Mouse (Mus musculus) liver, postnatal 0 days (tissue): ENCODE measurements around the gene Hamp2. TPM values are rescaled to one million over a fixed set of nuclear protein-coding genes. Genes with fewer than 3 reads are reported as not detected.
"Not testable (repeated sequence)": the region's sequence is repeated elsewhere in the genome, so short reads cannot be mapped to it uniquely, and the experiment has no call there.

Experiments used
- ATAC-seq: fragments of 200-750 bp; cut with Nextera tagmentation; 2 replicates; pipeline ENCODE4 v1.8.0; 2017; ENCODE audit warnings: mild to moderate bottlenecking, moderate library complexity
- DNase-seq: peaks from one replicate; pipeline ENCODE4 v3.0.0-alpha.2; 2016
- H3K27ac ChIP-seq: fragments of 300-500 bp; sonication (generic); 2 replicates; pipeline ENCODE4 v1.5.1; 2014; ENCODE audit warnings: antibody characterized with exemption, moderate library complexity, mild to moderate bottlenecking, low read depth
- H3K27me3 ChIP-seq: fragments of 300-500 bp; sonication (generic); 2 replicates; pipeline ENCODE4 v1.6.1; 2014; ENCODE audit warnings: low read length, control low read depth, mixed read lengths; ENCODE audit not compliant: insufficient read depth
- H3K36me3 ChIP-seq: fragments of 300-500 bp; sonication (generic); replicated peaks from 2 replicates; pipeline ENCODE4 v1.6.1; 2014; ENCODE audit warnings: mild to moderate bottlenecking, control low read depth, low read length, moderate library complexity, mixed read lengths; ENCODE audit not compliant: insufficient read depth
- H3K4me1 ChIP-seq: fragments of 300-500 bp; sonication (generic); 2 replicates; pipeline ENCODE4 v1.6.1; 2014; ENCODE audit warnings: antibody characterized with exemption, mild to moderate bottlenecking, control low read depth; ENCODE audit not compliant: insufficient read depth
- H3K4me2 ChIP-seq: fragments of 300-500 bp; sonication (generic); 2 replicates; pipeline ENCODE4 v1.6.1; 2014; ENCODE audit warnings: low read depth, mild to moderate bottlenecking, low read length, moderate library complexity, mixed read lengths
- H3K4me3 ChIP-seq: fragments of 300-500 bp; sonication (generic); 2 replicates; pipeline ENCODE4 v1.5.1; 2014; ENCODE audit warnings: low read depth, low read length
- H3K9ac ChIP-seq: fragments of 300-500 bp; sonication (generic); replicated peaks from 2 replicates; pipeline ENCODE4 v1.6.1; 2014; ENCODE audit warnings: mild to moderate bottlenecking, moderate library complexity
- H3K9me3 ChIP-seq: fragments of 300-500 bp; sonication (generic); 2 replicates; pipeline ENCODE4 v1.6.1; 2016; ENCODE audit warnings: mild to moderate bottlenecking, control low read depth, low read length, mixed read lengths
- CTCF ChIP-seq: sonication (generic); IDR thresholded peaks from 2 replicates; pipeline ENCODE4 v1.5.1; 2016; ENCODE audit warnings: antibody characterized with exemption, low read depth
- EP300 ChIP-seq: IDR thresholded peaks from 2 replicates; pipeline ENCODE4 v1.6.1; 2016; ENCODE audit warnings: antibody characterized with exemption, low read depth, mild to moderate bottlenecking
- WGBS: fragments of 180-500 bp; shearing (Covaris S2); extraction: QIAGEN DNeasy Blood & Tissue Kit; methylation state at CpG from one replicate; pipeline ENCODE4 v1.1.7; 2014; ENCODE audit not compliant: insufficient replicate concordance; 5-methylcytosine and 5-hydroxymethylcytosine counted together
- polyA plus RNA-seq: library from polyadenylated mRNA; unstranded; fragments of >200 nt; fragmentation: Nextera tagmentation; extraction: Ambion mirVana; gene quantifications from 2 replicates; pipeline ENCODE4 v1.2.1, GENCODE M21; 2015

The Hamp2 gene
- 0.49 TPM in 1 of 2 replicates, not detected in the other for polyA plus RNA-seq

DNA sequence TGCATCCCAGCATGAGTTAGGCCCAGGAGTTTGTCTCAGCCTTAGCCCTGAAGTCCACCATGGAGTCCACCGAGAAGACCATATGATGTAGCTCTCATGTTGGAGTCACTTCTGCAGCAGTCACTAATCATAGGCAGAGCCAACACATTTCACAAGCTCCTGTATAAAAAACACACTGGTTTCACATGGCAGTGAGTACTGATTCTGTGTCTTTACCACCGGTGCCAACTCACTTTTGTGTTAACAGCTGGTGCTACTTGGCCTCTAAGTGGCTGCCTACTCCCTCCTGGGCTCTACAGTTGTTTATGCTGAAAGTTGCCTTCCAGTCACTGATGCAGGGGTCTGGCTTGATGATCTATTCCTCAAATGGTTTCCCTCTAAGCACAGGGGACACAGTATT is at the start of gene Hamp2:
Gene Hamp2 (minus strand): TSS at position 101 of the 400 bp plus-strand sequence.
- not testable (repeated sequence) for H3K27ac ChIP-seq, ATAC-seq, H3K9me3 ChIP-seq, H3K9ac ChIP-seq, H3K4me3 ChIP-seq, H3K4me1 ChIP-seq, H3K36me3 ChIP-seq, DNase-seq, H3K4me2 ChIP-seq, H3K27me3 ChIP-seq
- WGBS: 78% methylated on average over 2 of the region's 2 CpGs

DNA sequence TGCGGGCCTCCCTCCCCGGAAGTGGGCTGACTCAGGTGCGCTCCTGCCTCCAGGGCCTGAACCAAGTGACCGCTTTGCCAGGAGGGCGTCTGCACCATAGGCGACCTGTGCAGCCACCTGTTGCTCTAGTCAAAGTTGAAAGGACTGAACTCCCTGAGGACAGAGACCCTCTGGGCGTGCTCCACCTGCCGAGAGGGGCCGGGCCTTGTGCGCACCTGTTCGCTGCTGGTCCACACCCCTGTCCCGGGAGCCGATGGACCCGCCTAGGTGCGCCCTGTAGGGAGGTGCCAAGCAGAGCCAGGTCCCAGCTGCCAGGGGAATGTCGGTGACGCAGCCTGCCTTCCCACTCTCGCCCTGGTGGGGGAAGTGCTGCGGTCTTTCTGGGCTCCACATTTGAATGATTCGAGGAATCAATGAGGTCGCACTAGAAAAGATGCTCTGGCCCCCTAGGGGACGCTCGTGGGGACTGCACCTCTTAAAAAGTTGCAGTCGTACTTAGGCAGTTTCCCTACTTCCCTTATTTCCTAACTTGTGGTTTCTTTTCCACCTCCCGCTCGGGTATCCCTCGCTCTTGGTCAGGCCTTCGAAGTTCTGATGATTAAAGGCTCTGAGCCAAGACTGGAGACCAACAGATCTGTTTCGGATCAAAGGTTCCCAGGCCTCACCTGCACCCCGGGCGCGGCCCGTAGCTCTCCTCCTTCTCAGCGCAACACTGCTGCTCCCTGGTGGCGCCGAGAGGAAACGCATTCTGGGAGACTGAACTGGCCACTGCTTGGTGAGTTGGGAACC is 49.2 kb upstream of the Hamp2 start, which contains the start of gene Fam187b:
Gene Fam187b (plus strand): TSS at position 290 of the 789 bp plus-strand sequence.
- under 1% methylated on average over 37 of the region's 37 CpGs for WGBS
- ATAC-seq (peak; percentile 94), DNase-seq (peak; percentile 90)
- Histone ChIP-seq H3K4me1 (peaks cover 7% of the 10 kb centered on the region), H3K9me3 (no peaks in the 10 kb centered on the region), H3K4me3 (peak within 1 kb of the TSS; percentile 57), H3K4me2 (peak within 1 kb of the TSS; percentile 60), H3K27ac (peak within 1 kb of the TSS; percentile 92), H3K36me3 (peaks cover 3% of the 10 kb centered on the region), H3K27me3 (peaks cover 13% of the 10 kb centered on the region), H3K9ac (peak within 1 kb of the TSS; percentile 70)
- TF ChIP-seq EP300 (no peak; the same call in 1 of the 2 replicates), CTCF (peak; percentile 90)

- peak within 1 kb of the TSS; percentile 70 for H3K9ac ChIP-seq
- TF ChIP-seq EP300: no peak
- TF ChIP-seq CTCF: no peak
- peak within 1 kb of the TSS; percentile 60 for H3K4me2 ChIP-seq
- no peak for DNase-seq
- H3K27me3 ChIP-seq: peaks cover 13% of the 10 kb centered on the region
- peaks cover 3% of the 10 kb centered on the region for H3K36me3 ChIP-seq
- peak within 1 kb of the TSS; percentile 92 for H3K27ac ChIP-seq
- no peak for ATAC-seq
- H3K4me3 ChIP-seq: peak within 1 kb of the TSS; percentile 57
- H3K4me1 ChIP-seq: peaks cover 7% of the 10 kb centered on the region
- no peaks in the 10 kb centered on the region for H3K9me3 ChIP-seq
- 4% methylated on average over 19 of the region's 19 CpGs for WGBS
These were observed 48.7 kb upstream of the Hamp2 start, which contains the start of gene Lsr for GRCm38 (mm10) chr7:30973251-30973500. TSS of gene Lsr (minus strand) at chr7:30973464.

GRCm38 (mm10) chr7:30972426-30973250 is 48.2 kb upstream of the Hamp2 start:
- TF ChIP-seq CTCF (no peak), EP300 (no peak)
- H3K9me3 ChIP-seq: no peaks in the 10 kb centered on the region
- peak overlapping the region; percentile 70 for H3K9ac ChIP-seq
- peak; percentile 33 for DNase-seq
- H3K36me3 ChIP-seq: peaks cover 2% of the 10 kb centered on the region
- H3K27me3 ChIP-seq: peaks cover 13% of the 10 kb centered on the region
- H3K4me2 ChIP-seq: peak overlapping the region; percentile 60
- H3K4me1 ChIP-seq: peaks cover 7% of the 10 kb centered on the region
- peak overlapping the region; percentile 57 for H3K4me3 ChIP-seq
- peak overlapping the region; percentile 92 for H3K27ac ChIP-seq
- peak; percentile 35 for ATAC-seq
- WGBS: 8% methylated on average over 41 of the region's 41 CpGs

GRCm38 (mm10) chr7:30971901-30972300 is 47.4 kb upstream of the Hamp2 start:
- WGBS: 83% methylated on average over 15 of the region's 15 CpGs
- DNase-seq: no peak
- Histone ChIP-seq H3K4me1 (peaks cover 7% of the 10 kb centered on the region), H3K27ac (no peak overlapping the region), H3K9ac (no peak overlapping the region), H3K4me2 (peak overlapping the region; percentile 60), H3K36me3 (no peaks in the 10 kb centered on the region; the same call in 1 of the 2 replicates), H3K9me3 (no peaks in the 10 kb centered on the region), H3K4me3 (peak overlapping the region; percentile 57; the same call in 1 of the 2 replicates), H3K27me3 (peaks cover 13% of the 10 kb centered on the region)
- TF ChIP-seq EP300 (no peak), CTCF (no peak)
- ATAC-seq: no peak

GRCm38 (mm10) chr7:30969174-30969573 is 44.7 kb upstream of the Hamp2 start:
- DNase-seq (no peak), ATAC-seq (no peak)
- peaks cover 13% of the 10 kb centered on the region for H3K27me3 ChIP-seq
- H3K9ac ChIP-seq: no peak overlapping the region
- TF ChIP-seq EP300: no peak
- no peak for TF ChIP-seq CTCF
- H3K27ac ChIP-seq: no peak overlapping the region
- no peak overlapping the region for H3K4me3 ChIP-seq
- H3K4me2 ChIP-seq: no peak overlapping the region
- no peaks in the 10 kb centered on the region for H3K9me3 ChIP-seq
- no peaks in the 10 kb centered on the region; the same call in 1 of the 2 replicates for H3K36me3 ChIP-seq
- H3K4me1 ChIP-seq: peaks cover 7% of the 10 kb centered on the region
- 67% methylated on average over 4 of the region's 4 CpGs for WGBS
